Mouse (Mus musculus) adrenal gland, postnatal 10 days (tissue): ENCODE measurements around the gene Ppp1r10. TPM values are rescaled to one million over a fixed set of nuclear protein-coding genes. Genes with fewer than 3 reads are reported as not detected.
"Not testable (repeated sequence)": the region's sequence is repeated elsewhere in the genome, so short reads cannot be mapped to it uniquely, and the experiment has no call there.

Source experiments
- DNase-seq: peaks from one replicate; pipeline ENCODE4 v3.0.0; 2021; ENCODE audit warnings: mixed read lengths
- total RNA-seq, 2 experiments: library from RNA; stranded (reverse); gene quantifications; 2 replicates each; pipeline ENCODE4 v1.2.3; 2021

The Ppp1r10 gene
- total RNA-seq, 2 experiments from 2014 or later: 78.7 to 83.1 TPM

DNA sequence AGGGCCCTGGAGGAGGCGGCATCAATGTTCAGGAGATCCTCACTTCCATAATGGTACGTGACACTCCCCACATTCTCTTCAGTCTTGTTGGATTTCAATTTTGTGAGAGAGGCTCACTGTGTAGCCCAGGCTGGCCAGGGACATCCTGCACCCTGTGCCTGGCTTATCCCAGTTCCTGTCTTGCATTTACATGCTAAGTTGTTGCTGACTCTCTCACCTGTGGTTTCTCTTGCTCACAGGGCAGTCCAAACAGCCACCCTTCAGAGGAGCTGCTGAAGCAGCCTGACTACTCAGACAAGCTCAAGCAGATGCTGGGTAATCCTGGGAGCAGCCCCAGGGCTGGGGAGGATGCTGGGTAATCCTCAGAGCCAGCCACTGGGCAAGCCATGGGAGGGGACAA lies 13.3 kb downstream of the Ppp1r10 start:
- no peak for DNase-seq

DNA sequence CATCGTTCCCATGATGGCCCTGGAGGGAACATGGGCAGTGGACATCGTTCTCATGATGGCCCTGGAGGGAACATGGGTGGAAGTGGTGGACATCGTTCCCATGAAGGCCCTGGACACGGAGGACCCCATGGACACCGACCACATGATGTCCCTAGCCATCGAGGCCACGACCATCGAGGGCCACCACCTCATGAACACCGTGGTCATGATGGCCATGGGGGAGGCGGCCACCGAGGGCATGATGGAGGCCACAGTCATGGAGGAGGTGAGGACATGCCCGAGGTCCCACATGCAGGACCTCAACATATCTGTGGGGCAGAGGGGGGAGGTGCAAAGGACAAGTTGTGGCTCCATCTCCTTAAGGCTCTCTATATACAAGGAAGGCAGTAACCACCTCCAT lies 14.4 kb downstream of the Ppp1r10 start:
- DNase-seq: no peak

DNA sequence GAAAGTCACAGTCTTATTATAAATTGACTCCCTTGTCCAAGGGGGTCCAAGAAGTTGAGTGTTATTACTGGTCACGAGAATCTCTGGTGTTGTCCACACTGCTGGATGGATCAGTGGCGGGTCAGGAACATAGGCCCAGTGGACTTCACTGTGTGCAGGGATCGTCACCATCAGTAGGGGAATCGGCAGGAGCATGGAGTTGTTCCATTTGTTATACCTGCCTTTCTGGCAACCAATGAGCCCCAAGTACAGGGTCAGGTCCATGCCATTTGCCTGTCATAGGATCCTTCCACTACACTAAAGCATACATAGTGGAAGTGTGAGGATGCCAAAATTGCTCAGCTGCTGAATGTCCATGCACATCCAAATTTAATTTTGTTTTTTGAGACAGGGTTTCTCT lies 16.4 kb downstream of the Ppp1r10 start:
- DNase-seq: no peak

DNA sequence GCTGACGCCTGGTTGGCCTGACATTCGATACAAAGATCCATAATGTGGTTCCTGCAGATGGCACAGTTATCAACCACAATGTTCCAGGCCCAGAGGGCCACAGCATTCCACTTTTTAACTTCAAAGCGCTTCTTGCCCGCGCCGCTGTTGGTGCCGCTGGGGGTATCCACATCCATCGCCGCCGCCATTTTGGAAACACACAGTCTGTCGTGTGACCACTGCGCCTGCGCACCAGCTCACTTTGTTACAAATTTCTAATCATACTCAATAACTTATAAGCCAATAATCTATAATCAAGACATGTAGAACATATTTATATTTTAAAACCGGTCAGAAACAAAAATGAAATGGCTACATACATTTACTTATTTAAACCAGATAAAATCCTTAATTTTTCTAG lies 19.5 kb downstream of the Ppp1r10 start:
- not testable (repeated sequence) for DNase-seq

DNA sequence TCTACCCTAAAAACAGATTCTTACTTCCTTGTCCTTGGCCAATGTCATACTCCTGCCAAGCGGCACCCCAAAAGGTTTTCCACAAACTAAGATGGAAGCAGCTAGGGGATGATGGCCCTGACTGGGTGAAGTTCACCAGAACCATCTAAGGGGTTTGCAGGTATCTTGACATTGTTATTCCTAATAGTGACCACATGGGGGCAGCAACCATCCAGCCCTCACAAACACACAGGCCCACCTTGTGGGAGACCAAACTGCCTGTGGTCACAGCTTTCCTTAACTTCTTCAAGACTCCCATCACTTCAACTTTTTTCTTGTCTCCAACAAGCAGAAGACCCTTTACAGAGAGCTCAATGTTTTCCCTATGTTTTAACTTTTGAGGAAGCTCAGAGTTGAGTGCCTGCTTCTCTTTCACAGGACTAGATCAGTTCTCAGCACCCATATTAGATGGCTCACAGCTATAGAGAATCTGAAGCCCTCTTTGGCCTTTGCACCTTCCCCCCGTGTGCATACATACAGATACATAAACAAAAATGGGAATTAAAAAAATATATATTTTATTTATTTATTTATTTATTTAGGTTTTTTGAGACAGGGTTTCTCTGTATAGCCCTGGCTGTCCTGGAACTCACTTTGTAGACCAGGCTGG lies 21.6 kb downstream of the Ppp1r10 start:
- DNase-seq: peak; percentile 53

DNA sequence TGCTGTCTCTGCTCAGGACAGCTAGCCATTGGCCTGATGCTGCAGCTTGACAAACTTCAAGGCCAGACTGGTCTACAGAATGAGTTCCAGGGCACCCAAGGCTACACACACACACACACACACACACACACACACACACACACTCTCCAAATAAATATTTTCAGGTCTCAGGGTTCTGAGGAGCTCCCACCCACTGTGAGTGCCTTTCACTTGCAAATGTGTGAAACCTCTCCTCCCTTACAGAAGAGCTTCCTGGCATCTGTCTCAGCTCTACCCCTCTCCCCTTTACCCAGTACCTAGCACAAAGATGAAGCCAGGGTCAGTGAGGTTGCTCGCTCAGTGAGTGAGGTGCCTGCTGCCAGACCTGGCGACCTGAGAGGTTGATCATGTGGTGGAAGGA lies 22.9 kb downstream of the Ppp1r10 start:
- no peak for DNase-seq

DNA sequence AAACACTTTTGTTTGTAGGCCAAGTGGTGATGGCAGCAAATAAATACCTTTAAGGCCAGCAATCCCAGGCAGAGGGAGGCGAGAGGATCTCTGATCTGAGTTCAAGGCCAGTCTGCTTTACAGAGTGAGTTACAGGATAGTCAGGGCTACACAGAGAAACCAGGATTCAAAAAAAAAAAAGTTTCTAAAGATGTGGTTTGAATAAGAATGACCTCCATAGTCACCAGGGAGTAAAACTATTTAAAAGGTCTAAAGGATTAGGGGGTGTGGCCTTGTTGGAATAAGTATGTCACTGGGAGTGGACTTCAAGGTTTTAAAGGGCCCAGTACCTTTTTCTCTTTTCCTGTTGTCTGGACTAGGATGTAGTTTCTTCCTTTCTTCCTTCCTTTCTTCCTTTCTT lies 23.7 kb downstream of the Ppp1r10 start:
- DNase-seq: no peak

DNA sequence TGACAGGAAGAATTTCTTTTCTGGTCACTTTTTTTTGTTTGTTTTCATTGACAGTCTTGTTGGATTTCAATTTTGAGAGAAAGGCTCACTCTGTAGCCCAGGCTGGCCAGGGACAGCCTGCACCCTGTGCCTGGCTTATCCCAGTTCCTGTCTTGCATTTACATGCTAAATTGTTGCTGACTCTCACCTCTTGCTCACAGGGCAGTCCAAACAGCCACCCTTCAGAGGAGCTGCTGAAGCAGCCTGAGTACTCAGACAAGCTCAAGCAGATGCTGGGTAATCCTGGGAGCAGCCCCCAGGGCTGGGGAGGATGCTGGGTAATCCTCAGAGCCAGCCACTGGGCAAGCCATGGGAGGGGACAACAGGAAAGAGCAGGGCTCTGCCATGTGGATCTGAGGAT lies 34.7 kb downstream of the Ppp1r10 start:
- not testable (repeated sequence) for DNase-seq

DNA sequence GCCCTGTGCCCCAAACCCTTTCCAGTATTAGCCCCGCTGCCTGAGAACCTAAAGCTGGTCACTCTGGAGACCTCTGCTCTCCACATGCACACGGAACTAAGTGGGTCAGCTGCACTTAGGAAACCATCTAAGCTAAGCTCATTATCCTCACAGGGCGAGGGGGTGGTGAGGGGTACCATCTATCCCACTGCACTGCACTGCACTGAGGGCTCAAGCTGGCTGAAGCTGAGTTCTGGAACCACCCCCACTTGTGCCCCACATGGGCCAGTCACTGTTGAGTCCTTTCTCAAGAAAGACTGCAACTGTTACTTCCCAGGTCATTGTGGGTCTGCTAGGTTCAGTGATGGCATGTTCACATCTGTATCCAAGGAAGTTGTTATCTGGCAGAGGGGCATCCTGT lies 36.3 kb downstream of the Ppp1r10 start:
- not testable (repeated sequence) for DNase-seq

DNA sequence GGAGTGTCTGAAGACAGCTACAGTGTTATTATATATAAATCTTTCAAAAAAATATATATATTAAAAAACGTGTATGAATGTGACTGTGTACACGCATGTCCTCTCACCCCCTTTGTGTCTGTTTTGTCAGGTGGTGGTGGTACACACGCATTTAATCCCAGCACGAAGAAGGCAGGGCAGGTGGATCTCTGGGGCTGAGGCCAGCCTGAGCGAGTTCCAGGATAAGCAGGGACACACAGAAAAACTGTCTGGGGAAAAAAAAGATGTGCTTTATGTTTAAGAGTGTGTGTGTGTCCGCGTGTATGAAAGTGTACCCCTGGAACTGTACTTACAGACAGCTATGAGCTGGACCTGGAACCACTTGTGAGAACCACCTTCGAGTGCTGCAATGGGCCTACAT lies 38.4 kb downstream of the Ppp1r10 start:
- no peak for DNase-seq

DNA sequence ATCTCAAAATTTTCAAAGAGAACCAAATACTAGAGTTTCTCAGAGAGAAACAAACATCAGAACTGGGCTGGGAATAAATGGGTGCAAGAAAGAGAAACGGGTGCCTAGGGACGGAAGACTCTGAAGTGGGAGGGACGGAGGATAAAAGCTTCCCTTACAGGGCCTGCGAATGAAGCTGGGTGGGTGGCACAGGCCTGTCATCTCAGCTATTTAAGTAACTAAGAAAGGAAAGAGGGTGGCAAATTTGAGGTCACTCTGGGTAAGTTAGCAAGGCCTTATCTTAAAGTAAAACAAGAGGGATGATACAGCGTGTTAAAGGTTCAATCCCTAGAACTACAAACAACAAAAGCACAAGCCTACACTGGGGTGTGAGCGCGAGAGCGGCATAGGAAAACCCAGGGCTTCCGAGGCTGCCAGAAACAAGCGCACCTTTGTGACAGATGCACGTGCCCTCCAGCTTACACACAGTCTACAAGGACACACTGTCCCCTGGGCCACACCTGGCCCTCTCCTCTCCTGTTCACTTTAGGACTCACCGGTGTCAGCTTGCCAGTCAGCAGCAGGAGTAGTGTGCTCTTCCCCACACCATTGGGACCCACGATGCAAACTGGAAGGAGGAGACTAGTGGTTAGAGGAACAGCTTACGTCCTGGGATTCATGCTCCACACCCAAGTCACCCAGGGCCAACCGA lies 42.4 kb downstream of the Ppp1r10 start:
- DNase-seq: no peak

DNA sequence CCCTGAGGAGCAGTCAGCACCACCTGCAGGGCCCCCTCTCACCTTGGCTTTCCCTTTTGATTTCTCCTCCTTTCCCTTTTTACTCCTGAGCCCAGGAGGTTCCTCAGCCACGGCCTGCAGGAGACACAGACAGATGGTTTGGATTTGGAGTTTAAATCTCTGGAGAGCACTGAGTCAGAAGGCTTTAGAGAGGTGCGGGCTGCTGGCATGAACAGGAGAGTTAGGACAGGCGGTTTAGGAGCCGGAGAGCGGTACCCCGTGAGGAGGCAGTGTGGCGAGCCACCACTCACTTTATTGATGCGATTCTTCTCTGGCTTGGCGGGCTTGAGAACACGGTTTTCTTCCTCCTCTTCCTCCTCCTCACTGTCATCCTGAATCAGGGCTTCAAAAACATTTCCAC lies 47.0 kb downstream of the Ppp1r10 start:
- DNase-seq: no peak

DNA sequence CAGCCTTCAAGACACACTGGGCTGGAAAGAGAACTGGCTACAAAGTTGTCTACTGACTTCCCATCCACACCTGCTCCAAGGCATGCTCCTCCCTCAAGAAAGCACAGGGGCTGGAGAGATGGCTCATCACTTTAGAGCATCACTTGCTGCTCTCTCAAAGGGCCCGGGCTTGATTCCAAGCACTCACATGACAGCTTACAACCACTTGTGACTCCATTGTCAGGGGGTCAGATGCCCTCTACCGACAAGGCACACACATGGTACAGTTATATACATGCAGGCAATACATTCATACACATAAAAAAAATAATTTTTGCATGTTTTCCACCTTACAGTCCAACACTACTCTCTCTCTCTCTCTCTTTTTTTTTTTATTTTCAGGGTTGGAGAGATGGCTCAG lies 51.4 kb downstream of the Ppp1r10 start:
- no peak for DNase-seq

DNA sequence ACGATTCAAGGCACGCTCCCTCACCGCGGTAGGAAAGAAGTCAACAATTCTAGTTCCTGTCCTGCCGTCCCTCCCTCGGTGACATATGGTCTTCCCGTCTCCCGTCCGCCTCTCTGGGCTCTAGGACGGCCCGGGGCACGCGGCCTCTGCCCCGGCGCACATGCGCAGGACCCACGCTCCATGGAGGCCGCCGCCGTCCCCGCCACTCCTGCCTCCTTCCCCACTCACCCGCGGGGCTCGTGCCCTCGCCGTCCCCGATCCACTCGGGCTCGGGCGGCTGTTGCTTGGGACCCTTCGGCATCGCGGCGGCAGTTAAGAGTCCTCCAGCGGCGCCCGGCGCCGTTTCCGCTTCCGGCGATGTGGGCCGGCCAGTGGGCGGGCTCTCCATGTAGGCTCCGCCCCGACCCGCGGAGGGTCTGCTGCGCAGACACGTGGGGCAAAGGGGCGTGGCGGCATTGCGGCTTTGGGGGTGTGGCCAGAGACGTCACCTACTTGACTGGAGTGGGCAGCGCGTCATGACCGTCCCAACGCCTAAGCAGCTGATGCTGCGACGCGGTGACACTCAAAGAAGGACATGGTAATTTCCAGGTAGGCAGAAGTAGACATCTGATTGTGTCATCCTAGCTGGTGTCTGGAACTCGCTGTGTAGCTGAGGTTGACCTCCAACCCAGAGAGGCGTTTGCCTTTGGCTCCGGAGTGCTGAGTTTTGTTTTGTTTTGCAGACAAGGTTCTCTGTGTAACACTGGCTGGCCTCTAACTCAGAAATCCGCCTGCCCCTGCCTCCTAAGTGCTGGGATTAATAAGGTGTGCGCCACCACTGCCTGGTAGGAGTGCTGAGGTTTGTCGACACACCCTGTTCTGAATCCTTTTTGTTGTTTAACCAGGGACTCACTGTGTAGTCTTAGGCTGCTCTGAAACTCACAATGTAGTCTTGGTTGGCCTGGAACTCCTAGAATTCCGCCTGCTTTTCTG lies 53.5 kb downstream of the Ppp1r10 start, which contains the start of gene Abcf1:
TSS of gene Abcf1 (minus strand) at position 344 of the 972 bp plus-strand sequence.
- peak; percentile 100 for DNase-seq

DNA sequence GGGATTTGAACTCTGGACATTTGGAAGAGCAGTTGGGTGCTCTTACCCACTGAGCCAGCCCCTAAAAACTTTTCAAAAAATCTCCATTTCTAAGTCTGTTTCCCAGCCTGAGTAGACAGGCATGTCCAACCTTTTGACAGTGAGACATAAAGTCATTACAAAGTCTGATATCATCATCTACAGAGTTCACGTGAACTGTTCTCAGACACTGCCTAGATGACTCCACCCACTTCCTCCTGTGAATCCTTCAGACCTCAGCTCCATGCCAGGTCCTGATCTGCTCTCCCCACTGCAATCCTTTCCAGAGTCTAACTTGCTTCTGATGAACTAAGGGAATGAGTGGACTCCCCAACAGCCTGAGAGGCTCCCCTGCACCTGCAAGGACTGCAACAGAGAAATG lies 55.9 kb downstream of the Ppp1r10 start:
- no peak for DNase-seq

DNA sequence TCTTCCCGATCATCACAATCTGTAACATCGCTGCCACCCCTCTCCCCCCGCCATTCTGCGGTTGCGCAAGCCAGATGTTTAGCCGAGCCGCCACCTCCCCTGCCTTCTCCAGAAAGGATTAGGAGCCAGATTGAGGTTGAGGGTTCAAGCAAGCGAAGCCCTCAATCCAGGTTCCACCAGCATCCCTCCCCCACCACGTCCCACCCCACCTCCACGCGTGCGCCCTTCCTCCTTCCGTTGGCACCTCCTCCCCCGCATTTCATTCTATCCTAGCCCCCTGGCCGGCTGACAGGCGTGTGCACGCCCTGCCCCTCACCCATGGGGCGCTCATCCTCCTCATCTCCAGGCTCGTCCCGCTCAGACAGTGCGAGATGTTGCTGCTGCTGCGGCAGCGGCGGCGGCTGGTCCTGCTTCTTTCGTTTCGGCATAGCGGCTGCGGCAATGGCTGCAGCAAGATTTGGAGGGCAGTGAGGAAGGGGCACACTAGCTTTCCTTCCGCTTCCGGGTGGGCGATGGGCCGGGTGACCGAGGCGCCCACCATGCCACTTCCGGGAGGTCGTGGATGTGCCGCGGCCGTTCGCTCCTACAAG lies 62.7 kb downstream of the Ppp1r10 start:
- no peak for DNase-seq

DNA sequence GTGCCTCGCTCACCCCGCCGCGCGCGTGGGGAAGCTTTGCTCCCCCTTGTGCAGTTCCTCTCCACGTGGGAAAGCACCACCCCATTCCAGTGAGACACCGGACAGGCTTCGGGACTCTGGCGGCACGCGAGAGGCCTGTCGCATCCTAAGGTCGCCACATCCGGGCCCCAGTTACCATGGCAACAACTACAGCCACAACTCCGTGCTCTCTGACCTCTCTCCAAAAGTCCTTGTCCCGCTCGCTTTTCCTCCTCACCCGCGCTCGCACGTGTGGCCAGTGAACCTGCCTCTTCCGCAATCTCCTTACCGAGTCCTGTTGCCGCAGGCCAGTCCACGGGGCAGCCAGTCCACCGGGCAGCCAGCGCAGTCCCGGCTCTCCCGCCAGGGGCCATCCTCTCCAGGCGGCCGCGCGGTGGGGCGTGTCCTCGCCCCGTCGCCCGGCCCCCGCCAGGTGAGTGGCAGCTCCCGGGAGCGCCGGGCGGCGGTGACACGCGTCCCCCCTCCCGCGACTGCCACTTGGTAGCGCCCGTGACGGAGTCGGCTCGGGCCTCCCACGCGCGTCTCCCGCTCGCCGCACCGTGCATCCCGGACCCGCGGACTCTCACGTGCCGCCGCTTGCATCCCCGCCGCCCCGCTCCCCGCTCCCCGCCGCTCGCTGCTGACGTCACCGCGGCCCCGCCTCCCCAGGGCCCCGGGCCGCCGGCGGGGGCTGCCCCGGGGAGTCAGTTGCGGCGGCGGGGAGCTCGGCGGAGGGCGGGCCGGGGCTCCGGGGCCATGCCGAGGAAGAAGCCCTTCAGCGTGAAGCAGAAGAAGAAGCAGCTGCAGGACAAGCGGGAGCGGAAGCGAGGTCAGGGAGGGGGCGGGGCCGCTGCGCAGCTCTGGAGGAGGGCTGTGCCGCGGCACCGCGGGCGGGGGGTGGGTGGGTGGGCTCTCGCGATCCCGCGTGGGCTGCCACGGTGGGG lies 63.4 kb downstream of the Ppp1r10 start, which contains the start of the genes Gnl1 and Prr3:
TSS of gene Gnl1 (plus strand) at position 451 of the 962 bp plus-strand sequence.
TSS of gene Prr3 (minus strand) at position 836 of the 962 bp plus-strand sequence.
- peak; percentile 93 for DNase-seq

DNA sequence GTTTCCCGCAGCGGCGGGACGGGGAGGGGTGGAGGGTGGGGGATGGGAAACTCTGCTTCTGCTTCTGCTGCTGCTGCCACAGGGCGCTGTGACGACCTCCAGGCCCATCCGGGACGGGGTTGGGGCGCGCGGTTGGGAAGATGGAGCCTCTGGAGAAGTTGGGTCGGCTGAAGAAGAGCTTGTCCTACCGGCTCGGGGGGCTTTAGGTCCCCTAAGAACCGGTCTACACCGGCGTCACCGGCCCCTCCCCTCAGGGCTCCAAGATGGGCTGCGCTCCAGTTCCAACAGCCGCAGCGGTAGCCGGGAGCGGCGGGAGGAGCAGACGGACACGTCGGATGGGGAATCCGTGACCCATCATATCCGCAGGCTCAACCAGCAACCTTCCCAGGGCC lies 64.1 kb downstream of the Ppp1r10 start:
- peak; percentile 74 for DNase-seq

DNA sequence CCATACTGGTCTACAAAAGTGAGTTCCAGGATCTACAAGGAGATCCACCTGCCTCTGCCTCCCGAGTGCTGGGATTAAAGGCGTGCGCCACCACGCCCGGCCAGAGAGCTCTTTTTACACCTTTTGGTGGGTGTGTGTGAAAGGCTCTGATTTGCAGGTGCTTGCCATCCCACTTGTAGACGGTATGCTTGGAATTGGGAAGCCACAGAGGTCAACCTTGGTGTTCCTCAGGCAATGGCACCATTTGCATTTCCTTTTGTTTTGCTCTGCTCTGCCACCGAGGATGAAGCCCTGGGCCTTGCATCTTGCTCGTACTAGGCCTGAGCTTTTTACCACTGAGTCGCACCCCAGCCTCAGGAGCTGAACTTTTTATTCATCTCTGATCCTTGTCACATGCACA lies 65.5 kb downstream of the Ppp1r10 start:
- DNase-seq: no peak
